Mouse (Mus musculus) A20 (cell line): ENCODE measurements around the gene Lrp10.

Experiments used
- DNase-seq: peaks from one replicate; pipeline ENCODE4 v3.0.0-alpha.2; 2011; ENCODE audit warnings: low read depth, low spot score

Gene Lrp10

GRCm38 (mm10) chr14:54475941-54476844 is 12.3 kb downstream of the Lrp10 start, which contains the start of gene Rem2:
Rem2 (plus strand) TSS chr14:54476100.
- DNase-seq: no peak

DNA sequence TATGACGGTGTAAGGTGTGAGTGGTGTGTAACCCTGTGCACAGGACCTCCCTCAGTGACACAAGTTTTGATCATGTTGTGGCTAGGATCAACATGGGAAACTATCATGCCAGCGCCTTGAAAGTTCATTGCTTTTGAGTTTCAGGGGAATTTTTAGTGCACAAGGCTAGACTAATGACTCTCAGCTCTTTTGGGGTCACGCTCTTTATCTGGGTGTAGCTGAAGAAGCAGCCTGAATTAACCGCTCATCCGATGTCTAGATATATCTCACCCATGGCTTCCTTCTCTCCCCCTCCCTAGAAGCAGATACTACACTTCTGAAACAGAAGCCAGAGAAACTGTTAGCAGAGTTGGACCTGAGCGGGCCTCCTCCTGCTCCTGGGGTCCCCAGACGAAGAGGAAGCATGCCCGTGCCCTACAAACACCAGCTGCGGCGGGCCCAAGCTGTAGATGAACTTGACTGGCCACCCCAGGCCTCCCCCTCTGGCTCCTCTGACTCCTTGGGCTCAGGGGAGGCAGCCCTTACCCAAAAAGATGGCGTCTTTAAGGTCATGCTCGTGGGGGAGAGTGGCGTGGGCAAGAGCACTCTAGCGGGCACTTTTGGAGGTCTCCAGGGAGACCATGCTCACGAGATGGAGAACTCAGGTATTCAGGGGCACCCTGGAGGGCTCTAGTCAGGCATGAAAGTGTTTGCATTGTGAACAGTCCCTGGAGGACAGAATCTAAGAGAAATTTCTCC is 13.4 kb downstream of the Lrp10 start:
- DNase-seq: no peak

GRCm38 (mm10) chr14:54479451-54479920 is 15.5 kb downstream of the Lrp10 start:
- DNase-seq: peak; percentile 82

GRCm38 (mm10) chr14:54480673-54481072 is 16.7 kb downstream of the Lrp10 start:
- peak; percentile 38 for DNase-seq

GRCm38 (mm10) chr14:54481402-54481801 is 17.5 kb downstream of the Lrp10 start:
- DNase-seq: no peak

GRCm38 (mm10) chr14:54482498-54482897 is 18.6 kb downstream of the Lrp10 start:
- peak; percentile 86 for DNase-seq

- no peak for DNase-seq
Measured at GRCm38 (mm10) chr14:54485899-54486298, 22.0 kb downstream of the Lrp10 start.

- DNase-seq: no peak
Measured at GRCm38 (mm10) chr14:54487732-54488131, 23.8 kb downstream of the Lrp10 start.

DNA sequence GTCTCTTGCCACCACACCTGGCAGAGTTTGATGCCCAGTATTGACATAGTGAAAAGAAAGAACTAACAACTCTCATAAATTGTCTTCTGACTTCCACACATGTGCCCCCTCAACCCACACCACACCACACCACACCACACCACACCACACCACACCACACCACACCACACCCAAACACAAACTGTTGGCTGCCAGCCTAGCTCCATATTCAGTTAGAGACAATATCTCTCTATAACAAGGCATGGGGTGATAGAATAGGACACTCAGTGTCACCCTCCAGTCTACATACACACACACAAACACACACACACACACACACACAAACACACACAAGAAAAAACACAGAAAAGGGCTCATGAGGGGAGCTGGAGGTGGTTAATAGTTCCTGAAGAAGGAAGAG is 24.4 kb downstream of the Lrp10 start:
- DNase-seq: no peak

DNA sequence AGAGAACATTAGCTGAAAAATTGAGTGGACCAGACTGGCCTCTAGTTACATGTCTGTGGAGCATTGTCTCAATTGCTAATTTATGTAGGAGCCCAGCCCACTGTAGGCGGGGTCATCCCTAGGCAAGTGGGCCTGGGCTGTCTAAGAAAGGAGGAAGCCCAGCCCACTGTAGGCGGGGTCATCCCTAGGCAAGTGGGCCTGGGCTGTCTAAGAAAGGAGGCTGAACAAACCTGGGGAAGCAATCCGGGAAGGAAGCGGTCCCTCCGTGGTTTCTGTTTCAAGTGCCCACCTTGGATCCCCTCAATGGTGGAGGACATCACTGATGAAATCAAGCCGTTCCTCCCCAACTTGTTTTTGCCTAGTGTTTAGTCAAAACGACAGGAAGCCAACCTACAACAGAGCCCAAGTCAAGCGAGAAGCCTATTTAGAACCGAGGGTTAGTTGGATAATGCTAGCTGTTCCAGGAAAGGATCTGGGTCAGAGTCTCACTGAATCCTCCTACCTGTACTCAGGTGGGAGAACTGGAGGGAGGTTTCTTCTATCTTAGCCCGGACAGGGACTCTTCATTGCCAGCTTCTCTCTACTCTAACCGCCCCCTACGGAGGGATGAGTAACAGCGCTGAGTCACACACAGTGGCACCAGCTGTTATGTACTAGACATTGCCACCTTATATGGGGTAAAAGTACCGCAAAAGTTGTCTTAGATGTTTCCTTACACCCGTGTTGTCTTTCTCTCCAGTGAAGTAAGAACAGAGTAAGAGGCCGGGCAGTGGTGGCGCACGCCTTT is 28.6 kb downstream of the Lrp10 start:
- peak; percentile 50 for DNase-seq

DNA sequence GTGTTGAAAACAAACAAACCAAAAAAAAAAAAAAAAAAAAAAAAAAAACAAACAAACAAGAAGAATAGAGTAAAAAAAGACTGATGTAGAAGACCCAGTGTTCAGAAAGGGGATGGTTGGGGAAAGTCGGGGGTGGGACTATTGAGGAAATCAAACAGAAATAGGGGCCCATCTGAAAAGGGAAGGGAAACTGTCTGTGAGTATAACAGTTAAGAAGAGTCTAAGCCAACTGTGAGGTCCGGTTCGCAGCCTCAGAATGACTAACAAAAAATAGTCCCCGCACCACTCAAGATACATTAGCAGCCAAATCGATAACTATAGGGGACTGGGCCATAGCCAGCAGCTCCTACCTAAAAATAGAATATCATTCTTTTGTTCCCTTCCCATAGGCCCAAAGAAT is 29.3 kb downstream of the Lrp10 start:
- DNase-seq: peak; percentile 59

DNA sequence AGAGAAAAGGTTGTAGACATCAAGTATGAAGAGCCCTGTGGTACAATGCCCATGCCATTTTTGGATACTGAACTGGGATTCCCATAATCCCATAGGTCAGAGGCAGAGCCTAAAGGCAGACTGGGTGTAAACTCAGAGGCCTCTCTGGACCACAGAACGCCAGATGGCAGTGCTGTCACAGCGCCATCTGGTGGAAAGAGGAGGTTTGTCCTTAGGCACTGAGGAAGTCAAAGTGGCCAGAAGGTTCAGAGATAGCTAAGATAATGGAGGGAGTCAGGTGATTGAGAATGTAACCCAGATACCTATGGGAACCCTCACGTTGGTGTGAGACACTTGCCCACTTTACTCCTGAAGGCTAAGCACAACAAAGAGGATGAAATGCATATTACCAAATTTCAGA is 30.3 kb downstream of the Lrp10 start:
- peak; percentile 87 for DNase-seq

DNA sequence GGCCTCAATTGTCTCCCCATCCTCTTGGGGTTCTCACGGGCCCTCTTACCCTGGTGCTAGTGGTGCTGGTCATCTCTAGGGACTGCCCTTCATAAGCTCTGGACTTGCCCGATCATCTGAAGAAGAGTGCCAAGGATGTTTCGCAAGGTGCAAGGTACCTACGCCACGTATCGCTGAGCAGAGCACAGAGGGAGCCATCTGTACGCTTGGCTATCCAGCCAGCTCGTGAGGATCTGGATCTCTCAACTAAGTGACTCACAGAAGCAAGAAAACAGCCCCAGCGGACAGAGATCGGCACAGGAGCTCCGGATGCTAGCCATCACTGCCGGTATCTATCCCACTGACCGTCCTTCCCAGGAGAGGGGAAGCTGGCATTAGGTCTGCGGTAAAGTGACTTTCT is 32.8 kb downstream of the Lrp10 start:
- DNase-seq: no peak

DNA sequence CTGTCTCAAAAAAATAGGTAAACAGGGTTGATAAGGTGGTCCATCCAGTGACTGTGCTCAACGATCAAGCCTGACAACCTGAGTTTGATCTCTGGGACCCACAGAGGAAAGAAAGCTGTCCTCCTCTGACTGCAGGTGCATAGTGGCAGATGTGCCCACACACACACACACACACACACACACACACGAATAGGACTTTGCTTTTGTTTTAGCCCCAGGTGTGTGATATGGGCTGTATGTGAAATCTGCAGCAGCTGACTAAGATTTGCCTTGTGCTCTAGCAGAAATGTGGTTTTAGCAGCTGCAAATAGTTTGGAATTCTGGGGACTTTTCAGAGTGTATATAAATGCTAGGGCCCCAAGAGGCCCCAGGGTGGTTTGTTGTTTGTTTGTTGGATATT is 35.4 kb downstream of the Lrp10 start:
- DNase-seq: peak; percentile 75

DNA sequence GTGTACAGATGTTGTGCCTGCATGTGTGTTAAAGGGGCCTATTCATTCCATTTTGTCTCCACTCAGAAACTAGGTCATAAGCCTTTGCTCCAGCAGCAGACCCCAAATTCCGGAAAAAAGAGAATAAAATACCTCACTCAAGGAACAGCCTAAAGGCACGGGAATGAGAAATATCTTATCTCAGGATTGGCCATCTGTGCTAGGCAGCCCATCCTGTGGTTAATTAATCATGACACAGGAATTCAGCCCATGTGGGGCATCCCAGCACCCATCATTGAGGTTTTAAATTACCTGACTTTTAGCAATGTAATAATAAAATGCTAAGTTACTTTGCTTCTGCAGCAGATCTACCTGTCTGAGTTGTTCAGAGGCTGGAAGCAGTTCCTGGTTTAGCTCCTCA is 37.4 kb downstream of the Lrp10 start:
- no peak for DNase-seq

DNA sequence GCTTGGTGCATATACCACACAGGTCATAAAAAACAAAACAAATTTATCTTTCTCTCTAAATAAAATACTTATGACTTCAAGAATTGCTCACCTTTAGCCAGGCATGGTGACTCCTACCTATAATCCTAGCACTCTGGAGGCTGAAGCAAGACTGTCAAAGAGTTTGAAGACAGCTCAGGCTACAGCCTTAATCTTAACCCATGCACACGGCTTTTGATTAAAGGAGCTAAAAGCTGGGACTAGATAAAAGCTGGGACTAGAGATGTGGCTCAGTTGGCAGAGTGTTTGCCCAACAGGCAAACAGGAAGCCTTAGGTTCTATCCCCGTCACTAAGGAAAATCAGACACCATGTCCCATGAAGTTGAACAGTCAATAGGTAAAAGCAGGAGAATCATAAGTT is 39.2 kb downstream of the Lrp10 start:
- no peak for DNase-seq

DNA sequence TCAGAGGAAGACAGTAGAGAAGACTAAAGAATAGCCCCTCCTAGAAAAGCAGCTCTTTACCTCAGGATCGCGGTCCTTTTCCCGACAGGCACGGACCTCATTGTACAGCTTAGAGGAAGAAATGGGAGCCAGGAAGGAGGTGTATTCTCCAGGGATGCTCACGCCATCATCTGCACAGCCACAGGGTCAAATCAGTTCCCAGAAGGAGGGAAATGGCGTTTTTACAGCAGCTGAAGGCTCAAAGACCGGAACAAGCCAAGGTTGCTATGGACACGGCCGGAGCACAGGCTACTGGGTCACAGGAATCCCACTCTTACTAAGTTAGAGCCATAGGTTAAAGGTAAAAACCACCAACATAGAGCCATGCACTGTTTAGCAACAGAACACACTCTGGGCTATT is 45.8 kb downstream of the Lrp10 start:
- DNase-seq: no peak

DNA sequence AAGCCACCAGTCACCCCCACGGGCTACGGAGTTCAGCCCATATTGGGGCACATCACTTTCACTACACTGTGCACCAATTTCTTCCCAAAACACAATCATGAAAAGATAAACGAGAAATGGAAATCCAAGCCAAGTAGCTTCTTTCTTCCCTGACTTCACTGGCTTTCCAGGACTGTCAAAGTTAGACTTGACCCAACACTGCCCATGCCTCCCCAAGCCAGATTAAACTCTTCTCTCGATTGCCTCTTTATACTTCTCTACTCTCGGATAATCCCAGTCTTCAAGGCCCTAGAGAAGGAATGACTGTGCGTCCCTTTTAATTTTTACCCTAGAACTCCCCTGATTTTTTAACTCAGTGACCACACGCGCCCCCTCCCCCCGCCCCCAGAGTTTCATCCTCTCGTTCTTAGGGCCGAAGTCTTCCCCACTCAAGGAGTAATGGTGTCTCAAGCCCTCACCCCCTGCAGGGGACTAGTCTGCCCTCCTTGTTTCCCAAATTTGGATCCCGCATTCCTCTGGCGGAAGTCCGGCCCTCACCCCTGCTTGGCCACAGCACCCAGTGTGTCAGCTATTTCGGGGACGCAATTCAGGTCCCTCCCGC is 52.9 kb downstream of the Lrp10 start:
- no peak for DNase-seq
